9 mouse cellular contexts compared by ENCODE assay signal in the genomic region with DNA sequence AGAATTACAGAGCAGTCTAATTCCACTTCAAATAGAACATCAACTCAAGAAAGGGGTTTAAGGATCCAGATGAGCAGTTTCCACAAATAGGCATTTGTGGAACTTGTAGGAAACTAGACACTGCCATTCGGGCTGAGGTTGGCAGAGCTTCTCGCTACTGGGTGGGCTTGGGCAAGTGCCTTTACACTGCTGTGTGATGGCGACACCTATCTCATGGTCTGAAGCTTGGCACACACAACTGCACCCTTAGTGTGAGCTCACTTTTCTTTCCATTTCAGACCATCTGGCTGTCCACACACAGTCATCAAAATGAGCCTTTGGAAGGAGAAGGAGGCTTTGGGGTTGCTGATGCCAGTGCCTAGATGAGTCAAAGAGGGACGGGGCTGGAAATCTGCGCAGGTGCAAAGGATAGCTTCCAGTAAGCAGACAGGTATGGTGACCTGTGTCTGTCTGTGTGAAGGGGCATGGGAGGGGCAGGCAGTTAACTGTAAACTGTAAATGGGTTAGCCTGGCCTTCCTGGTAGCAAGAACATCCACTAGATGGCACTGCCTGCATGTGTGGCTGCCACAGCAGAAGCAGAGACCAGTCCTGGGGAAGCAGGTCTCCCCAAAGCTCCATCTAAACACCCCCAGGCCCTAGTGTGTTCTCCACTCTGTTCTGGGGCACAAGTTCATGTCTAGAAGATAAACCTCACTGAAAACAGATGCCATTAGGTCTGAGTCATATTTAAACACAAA.
A peak's percentile ranks its signal among the peaks of the same experiment; 100 is the strongest.
DNase-seq lines count a peak whose midpoint lies in the region; ATAC-seq lines count a peak whose summit lies in the region.
"Had no signal": no experiment of that assay in that cellular context is flagged by ENCODE, and none has a peak within 500 bp of the region (broad histone marks: within the 10 kb centered on the region; RNA-seq: fewer than 3 reads in every experiment).

No protein-coding gene starts in this region.

- ATAC-seq in kidney, embryonic 14.5 days (ENCODE audit: low FRiP score, low TSS enrichment): no peak
- peak; percentile 70; the same call in 1 of the 2 replicates for ATAC-seq in hindbrain, embryonic 16.5 days

- H3K4me2 ChIP-seq in kidney, embryonic 14.5 days (replicated peaks; ENCODE audit: low read depth, low read length): no peak overlapping the region
- H3K4me2 ChIP-seq in hindbrain, embryonic 16.5 days (ENCODE audit: low read length): no peak overlapping the region
- H3K4me2 ChIP-seq: limb, embryonic 12.5 days had no signal

- no peak overlapping the region for H3K9ac ChIP-seq in kidney, embryonic 14.5 days (ENCODE audit: low read depth, low read length)
- no peak overlapping the region for H3K9ac ChIP-seq in hindbrain, embryonic 16.5 days (ENCODE audit: low read depth, low read length)
- H3K9ac ChIP-seq: limb, embryonic 12.5 days had no signal

- no peak overlapping the region for H3K4me3 ChIP-seq in kidney, embryonic 14.5 days (ENCODE audit: low read length)
- no peak overlapping the region for H3K4me3 ChIP-seq in hindbrain, embryonic 16.5 days (ENCODE audit: low read length)
- H3K4me3 ChIP-seq: limb, embryonic 12.5 days had no signal

- no peaks in the 10 kb centered on the region; the same call in 1 of the 2 replicates for H3K9me3 ChIP-seq in kidney, embryonic 14.5 days (ENCODE audit: control insufficient read depth, low read length)
- H3K9me3 ChIP-seq in hindbrain, embryonic 16.5 days (ENCODE audit: control insufficient read depth, low read length): no peaks in the 10 kb centered on the region; the same call in 1 of the 2 replicates
- H3K9me3 ChIP-seq: limb, embryonic 12.5 days had no signal

- no peaks in the 10 kb centered on the region for H3K27me3 ChIP-seq in kidney, embryonic 14.5 days (ENCODE audit: control insufficient read depth, insufficient read depth, low read length)
- H3K27me3 ChIP-seq in hindbrain, embryonic 16.5 days (replicated peaks; ENCODE audit: control insufficient read depth, insufficient read depth, low read length): no peaks in the 10 kb centered on the region

- no peaks in the 10 kb centered on the region for H3K36me3 ChIP-seq in kidney, embryonic 14.5 days (ENCODE audit: control insufficient read depth, insufficient read depth, low read length)
- H3K36me3 ChIP-seq in hindbrain, embryonic 16.5 days (ENCODE audit: control insufficient read depth, insufficient read depth, low read length): no peaks in the 10 kb centered on the region
- H3K36me3 ChIP-seq: limb, embryonic 12.5 days had no signal

- H3K4me1 ChIP-seq in kidney, embryonic 14.5 days (ENCODE audit: control insufficient read depth, insufficient read depth, low read length): no peaks in the 10 kb centered on the region
- H3K4me1 ChIP-seq in hindbrain, embryonic 16.5 days (ENCODE audit: control insufficient read depth, insufficient read depth, low read depth, low read length): no peaks in the 10 kb centered on the region
- H3K4me1 ChIP-seq: limb, embryonic 12.5 days had no signal

- WGBS in kidney, embryonic 14.5 days: 78% methylated on average over 5 of the region's 5 CpGs
- 78% methylated on average over 5 of the region's 5 CpGs for WGBS in hindbrain, embryonic 16.5 days

- peak; percentile 41 for DNase-seq in kidney, adult 11 months
- peak; percentile 13 for DNase-seq in NIH3T3 (ENCODE audit: low read depth)
- peak; percentile 83 to 85 for DNase-seq in cerebellum, postnatal 10 days
- DNase-seq in left cerebral cortex, postnatal 4 days: peak; percentile 59
- DNase-seq in right cerebral cortex, postnatal 4 days: peak; percentile 62
- no peak for DNase-seq in spleen, postnatal 36 days (ENCODE audit: low spot score in 2 of 2)

- H3K27ac ChIP-seq in kidney, embryonic 14.5 days (ENCODE audit: low read depth, low read length): no peak overlapping the region
- no peak overlapping the region for H3K27ac ChIP-seq in hindbrain, embryonic 16.5 days (ENCODE audit: low read depth, low read length)
- H3K27ac ChIP-seq: limb, embryonic 12.5 days had no signal

- intact Hi-C loops in left cerebral cortex, postnatal 4 days (cut with DNase I): loop anchor here (2.0 to 10.0 kb wide), 2 partner anchors 257 to 401 kb away; no protein-coding TSS in a partner anchor

Comparison
In these comparisons a context has a peak if more than half of its experiments do, and no peak if none do; other contexts are left out.
1. DNase-seq: peak in kidney, adult 11 months (single experiment), NIH3T3 (single experiment), cerebellum, postnatal 10 days (2 of 2), left cerebral cortex, postnatal 4 days (single experiment) and right cerebral cortex, postnatal 4 days (single experiment); none in spleen, postnatal 36 days (0 of 2).